Mouse (Mus musculus): ENCODE data around the gene Smtn. TPM values are rescaled to one million over a fixed set of nuclear protein-coding genes. Genes with fewer than 3 reads are reported as not detected.

The Smtn gene
- polyA plus RNA-seq, 1 experiment, result 46.4 TPM

- Histone ChIP-seq H3K4me3 (ENCODE audit: low read depth, low read length) (peak overlapping the region; percentile 66), H3K27ac (ENCODE audit: insufficient read depth, low read depth, low read length) (peak overlapping the region; percentile 71), H3K4me1 (ENCODE audit: control insufficient read depth, insufficient read depth, insufficient read length, low read length) (peaks cover 21% of the 10 kb centered on the region), H3K36me3 (ENCODE audit: control insufficient read depth, insufficient read depth, low read length) (peaks cover 24% of the 10 kb centered on the region), H3K27me3 (ENCODE audit: control insufficient read depth, insufficient read depth, low read length) (no peaks in the 10 kb centered on the region)
- 1% methylated on average over 36 of the region's 36 CpGs for WGBS
- TF ChIP-seq CTCF (IDR thresholded peaks at IDR 0.05; ENCODE audit: extremely low read depth, insufficient read length, insufficient replicate concordance, low read depth, low read length) (peak; percentile 95), POLR2A (IDR thresholded peaks at IDR 0.05; ENCODE audit: low read depth, low read length) (no peak)
Measured at GRCm38 (mm10) chr11:3535406-3535986, 4.9 kb downstream of the Smtn start.

DNA sequence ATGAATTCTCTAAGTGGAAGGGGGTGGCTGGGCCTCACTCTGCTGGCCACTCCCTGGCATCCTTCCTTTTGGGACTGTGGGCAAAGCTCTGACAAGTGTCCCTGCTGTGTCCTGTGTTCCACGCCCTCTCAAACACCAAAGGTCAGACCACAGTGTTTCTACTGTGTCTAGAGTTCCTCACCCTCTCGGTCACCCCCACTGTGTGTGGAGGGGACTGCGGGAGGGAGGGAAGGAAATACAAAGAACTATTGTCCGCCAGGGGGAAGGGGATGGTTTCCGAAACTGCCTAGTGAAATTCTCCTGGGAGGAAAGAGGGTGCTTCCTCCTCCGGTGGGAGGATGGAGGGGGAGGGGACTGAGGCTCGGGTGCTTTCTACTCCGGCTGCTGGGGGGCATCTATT, 5.5 kb downstream of the Smtn start:
- Histone ChIP-seq H3K27ac (ENCODE audit: insufficient read depth, low read depth, low read length) (no peak overlapping the region), H3K4me1 (ENCODE audit: control insufficient read depth, insufficient read depth, insufficient read length, low read length) (peaks cover 21% of the 10 kb centered on the region), H3K27me3 (ENCODE audit: control insufficient read depth, insufficient read depth, low read length) (no peaks in the 10 kb centered on the region), H3K36me3 (ENCODE audit: control insufficient read depth, insufficient read depth, low read length) (peaks cover 29% of the 10 kb centered on the region), H3K4me3 (ENCODE audit: low read depth, low read length) (peak overlapping the region; percentile 66)
- TF ChIP-seq CTCF (IDR thresholded peaks at IDR 0.05; ENCODE audit: extremely low read depth, insufficient read length, insufficient replicate concordance, low read depth, low read length), result no peak
- TF ChIP-seq POLR2A (IDR thresholded peaks at IDR 0.05; ENCODE audit: low read depth, low read length), result no peak
- WGBS, result 29% methylated on average over 8 of the region's 8 CpGs

GRCm38 (mm10) chr11:3533406-3533932, 6.9 kb downstream of the Smtn start:
- 91% methylated on average over 17 of the region's 17 CpGs for WGBS
- peaks cover 18% of the 10 kb centered on the region for H3K4me1 ChIP-seq (ENCODE audit: control insufficient read depth, insufficient read depth, insufficient read length, low read length)
- peaks cover 42% of the 10 kb centered on the region for H3K36me3 ChIP-seq (ENCODE audit: control insufficient read depth, insufficient read depth, low read length)
- no peak overlapping the region for H3K27ac ChIP-seq (ENCODE audit: insufficient read depth, low read depth, low read length)
- peak overlapping the region; percentile 18; the same call in 1 of the 2 replicates for H3K4me3 ChIP-seq (ENCODE audit: low read depth, low read length)
- no peaks in the 10 kb centered on the region for H3K27me3 ChIP-seq (ENCODE audit: control insufficient read depth, insufficient read depth, low read length)
- no peak for TF ChIP-seq CTCF (IDR thresholded peaks at IDR 0.05; ENCODE audit: extremely low read depth, insufficient read length, insufficient replicate concordance, low read depth, low read length)

DNA sequence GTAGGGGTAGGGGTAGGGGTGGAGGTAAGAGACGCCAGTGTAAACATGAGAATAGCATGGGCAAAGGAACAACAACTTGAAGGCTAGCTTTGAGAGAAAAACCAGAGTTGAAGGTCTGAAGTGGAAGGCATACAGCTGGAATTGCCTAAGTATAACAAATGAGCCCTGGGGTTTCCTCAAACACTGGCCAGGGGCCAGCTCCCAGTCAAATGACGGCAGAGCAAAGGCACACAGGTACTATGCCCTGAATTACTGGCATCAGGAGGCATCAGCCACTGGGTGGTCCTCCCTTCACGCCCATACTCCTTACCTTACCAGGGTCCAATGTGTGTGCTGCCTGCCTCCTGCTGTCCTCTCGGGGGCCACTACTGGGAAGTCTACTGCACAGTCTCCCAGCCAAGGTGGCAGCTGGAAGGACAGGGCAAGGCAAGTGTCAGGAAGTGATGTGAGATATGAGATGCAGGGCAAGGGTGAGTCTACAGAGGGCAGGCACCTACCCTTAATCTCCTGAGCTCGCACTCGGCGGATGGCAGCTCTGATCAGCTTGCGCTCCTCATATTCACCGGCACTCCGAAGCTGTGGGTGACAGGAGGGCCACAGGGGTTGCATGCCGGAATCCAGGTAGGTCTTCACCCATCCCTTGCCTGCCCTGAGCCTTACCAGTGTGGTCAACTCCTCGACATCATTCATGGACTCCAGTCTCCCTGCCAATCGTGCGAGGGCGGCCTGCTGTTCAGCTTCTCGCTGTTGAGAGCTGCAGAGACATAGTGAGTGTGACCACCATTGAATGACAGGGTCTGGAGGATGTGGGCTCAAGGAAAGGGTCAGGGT, 8.1 kb downstream of the Smtn start:
- H3K27me3 ChIP-seq (ENCODE audit: control insufficient read depth, insufficient read depth, low read length), result no peaks in the 10 kb centered on the region
- H3K4me1 ChIP-seq (ENCODE audit: control insufficient read depth, insufficient read depth, insufficient read length, low read length), result peaks cover 8% of the 10 kb centered on the region; the same call in 1 of the 2 replicates
- TF ChIP-seq POLR2A (IDR thresholded peaks at IDR 0.05; ENCODE audit: low read depth, low read length) (no peak), CTCF (IDR thresholded peaks at IDR 0.05; ENCODE audit: extremely low read depth, insufficient read length, insufficient replicate concordance, low read depth, low read length) (no peak)
- WGBS, result 87% methylated on average over 16 of the region's 16 CpGs
- peaks cover 50% of the 10 kb centered on the region for H3K36me3 ChIP-seq (ENCODE audit: control insufficient read depth, insufficient read depth, low read length)
- no peak overlapping the region for H3K27ac ChIP-seq (ENCODE audit: insufficient read depth, low read depth, low read length)
- H3K4me3 ChIP-seq (ENCODE audit: low read depth, low read length), result peak overlapping the region; percentile 9; the same call in 1 of the 2 replicates

DNA sequence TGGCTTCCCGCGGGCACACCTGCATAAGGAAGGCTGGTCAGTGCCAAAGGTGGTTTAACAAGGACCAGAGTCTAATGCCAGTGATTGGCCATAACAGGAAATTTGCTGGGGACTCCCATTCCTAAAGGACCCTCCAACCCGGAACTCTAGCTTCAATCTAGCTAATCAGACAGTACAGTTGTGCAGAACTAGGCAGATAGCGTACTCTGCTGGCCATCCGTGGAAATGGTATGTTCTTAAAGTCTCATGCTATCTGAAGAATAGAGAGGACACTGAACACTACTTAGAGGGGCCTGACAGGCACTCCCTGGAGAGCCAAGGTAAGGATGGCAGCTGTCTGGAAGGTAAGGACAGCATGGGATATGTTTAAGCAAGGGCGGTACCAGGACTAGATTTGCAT, 8.8 kb downstream of the Smtn start:
- TF ChIP-seq CTCF (IDR thresholded peaks at IDR 0.05; ENCODE audit: extremely low read depth, insufficient read length, insufficient replicate concordance, low read depth, low read length), result no peak
- no peak for TF ChIP-seq POLR2A (IDR thresholded peaks at IDR 0.05; ENCODE audit: low read depth, low read length)
- H3K36me3 ChIP-seq (ENCODE audit: control insufficient read depth, insufficient read depth, low read length), result peaks cover 53% of the 10 kb centered on the region
- no peaks in the 10 kb centered on the region for H3K27me3 ChIP-seq (ENCODE audit: control insufficient read depth, insufficient read depth, low read length)
- H3K27ac ChIP-seq (ENCODE audit: insufficient read depth, low read depth, low read length), result no peak overlapping the region
- H3K4me3 ChIP-seq (ENCODE audit: low read depth, low read length), result 0 out of 2 replicates have a peak overlapping the region, but pooled peaks have one; percentile 19
- peaks cover 8% of the 10 kb centered on the region; the same call in 1 of the 2 replicates for H3K4me1 ChIP-seq (ENCODE audit: control insufficient read depth, insufficient read depth, insufficient read length, low read length)
- 86% methylated on average over 6 of the region's 6 CpGs for WGBS

DNA sequence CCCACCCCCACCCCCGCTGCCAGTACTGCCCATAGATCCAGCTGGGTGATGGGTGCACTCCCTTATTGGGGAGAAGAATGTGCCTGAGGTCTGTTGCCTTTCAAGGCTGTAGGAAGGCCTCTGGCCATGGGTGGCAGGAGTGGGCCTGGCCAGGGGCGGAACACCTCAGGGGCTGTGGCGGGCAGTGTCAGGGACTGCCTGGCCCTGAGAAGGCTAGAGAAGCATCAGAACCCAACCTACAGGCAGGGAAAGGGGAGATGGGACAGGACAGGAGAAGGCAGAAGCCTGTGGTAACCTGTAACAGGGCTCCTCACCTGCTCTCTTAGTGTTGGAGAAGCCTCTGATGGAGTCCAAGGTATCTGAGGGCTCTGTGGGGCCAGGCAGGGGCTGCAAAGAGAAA, 9.7 kb downstream of the Smtn start:
- 83% methylated on average over 3 of the region's 3 CpGs for WGBS
- peak overlapping the region; percentile 19; the same call in 1 of the 2 replicates for H3K4me3 ChIP-seq (ENCODE audit: low read depth, low read length)
- peaks cover 59% of the 10 kb centered on the region for H3K36me3 ChIP-seq (ENCODE audit: control insufficient read depth, insufficient read depth, low read length)
- 0 out of 2 replicates have a peak overlapping the region, but pooled peaks have one; percentile 28 for H3K27ac ChIP-seq (ENCODE audit: insufficient read depth, low read depth, low read length)
- H3K27me3 ChIP-seq (ENCODE audit: control insufficient read depth, insufficient read depth, low read length), result no peaks in the 10 kb centered on the region
- no peak for TF ChIP-seq CTCF (IDR thresholded peaks at IDR 0.05; ENCODE audit: extremely low read depth, insufficient read length, insufficient replicate concordance, low read depth, low read length)
- no peak for TF ChIP-seq POLR2A (IDR thresholded peaks at IDR 0.05; ENCODE audit: low read depth, low read length)
- H3K4me1 ChIP-seq (ENCODE audit: control insufficient read depth, insufficient read depth, insufficient read length, low read length), result peaks cover 4% of the 10 kb centered on the region; the same call in 1 of the 2 replicates
